Mouse (Mus musculus) MEL (cell line): ENCODE measurements at regions not wholly inside any gene's neighbourhood (a gene's known extent, or its start where the extent isn't known, plus 50 kb on each side); places are given as distances from the start of the nearest gene placed in this dataset.

ENCODE experiments used
- DNase-seq: peaks from one replicate; pipeline ENCODE4 v3.0.0; 2011; ENCODE audit warnings: low read depth, low spot score
- H3K27ac ChIP-seq: 2 replicates; pipeline ENCODE4 v1.5.1; 2012; ENCODE audit warnings: low read depth, mild to moderate bottlenecking, control low read depth, low read length, moderate library complexity; ENCODE audit not compliant: control insufficient read depth
- H3K27me3 ChIP-seq, 2 experiments: fragments of 150-350 bp in 1 of 2; sonication (generic) in 1 of 2; 2 replicates each; pipeline ENCODE4 v1.6.1; 2012; ENCODE audit warnings: low read length in 2 of 2, mild to moderate bottlenecking in 2 of 2, improper control_type of control experiment in 1 of 2, moderate library complexity in 1 of 2; ENCODE audit not compliant: insufficient read depth in 2 of 2, control insufficient read depth in 1 of 2
- H3K36me3 ChIP-seq, 2 experiments: 2 replicates each; pipeline ENCODE4 v1.6.1; 2012 to 2014; ENCODE audit warnings: low read length in 2 of 2, improper control_type of control experiment in 1 of 2, inconsistent platforms in 1 of 2, mild to moderate bottlenecking in 1 of 2; ENCODE audit not compliant: insufficient read depth in 2 of 2, control insufficient read depth in 1 of 2
- H3K4me1 ChIP-seq, 2 experiments: fragments of 150-350 bp in 1 of 2; sonication (generic) in 1 of 2; 2 replicates each; pipeline ENCODE4 v1.6.1; 2012; ENCODE audit warnings: low read length in 2 of 2, improper control_type of control experiment in 1 of 2, mild to moderate bottlenecking in 1 of 2; ENCODE audit not compliant: insufficient read depth in 2 of 2, control insufficient read depth in 1 of 2
- H3K4me3 ChIP-seq, 2 experiments: fragments of 150-350 bp in 1 of 2; sonication (generic) in 1 of 2; 2 replicates each; pipeline ENCODE4 v1.5.1; 2012; ENCODE audit warnings: low read depth in 2 of 2, low read length in 2 of 2, mild to moderate bottlenecking in 2 of 2, moderate library complexity in 2 of 2, control low read depth in 1 of 2, improper control_type of control experiment in 1 of 2; ENCODE audit not compliant: control insufficient read depth in 1 of 2, insufficient read depth in 1 of 2
- H3K79me2 ChIP-seq: 2 replicates; pipeline ENCODE4 v1.6.1; 2012; ENCODE audit warnings: mild to moderate bottlenecking, low read length, moderate library complexity; ENCODE audit not compliant: control insufficient read depth, poor library complexity, insufficient read depth
- H3K9ac ChIP-seq: 2 replicates; pipeline ENCODE4 v1.6.1; 2012; ENCODE audit warnings: low read depth, mild to moderate bottlenecking, control low read depth, low read length, moderate library complexity; ENCODE audit not compliant: control insufficient read depth, poor library complexity, severe bottlenecking
- H3K9me3 ChIP-seq: fragments of 150-350 bp; sonication (generic); replicated peaks from 2 replicates; pipeline ENCODE4 v1.6.1; 2012; ENCODE audit warnings: mild to moderate bottlenecking, low read length, improper control_type of control experiment, moderate library complexity; ENCODE audit not compliant: insufficient read depth
- BHLHE40 ChIP-seq: IDR thresholded peaks from 2 replicates; pipeline ENCODE4 v1.6.1; 2012; ENCODE audit warnings: low read depth, mild to moderate bottlenecking, inconsistent platforms, low read length, improper control_type of control experiment, borderline replicate concordance
- CHD1 ChIP-seq: IDR thresholded peaks from 2 replicates; pipeline ENCODE4 v1.6.1; 2012; ENCODE audit warnings: low read depth, mild to moderate bottlenecking, inconsistent platforms, low read length, improper control_type of control experiment
- CHD2 ChIP-seq: IDR thresholded peaks from 2 replicates; pipeline ENCODE4 v1.6.1; 2011; ENCODE audit warnings: low read length, improper control_type of control experiment
- CTCF ChIP-seq, 3 experiments: IDR thresholded peaks in 2 of 3; conservative IDR thresholded peaks in 1 of 3; 2 replicates each; pipeline ENCODE4 v1.5.1; 2011 to 2012; ENCODE audit warnings: low read length in 3 of 3, low read depth in 2 of 3, mild to moderate bottlenecking in 2 of 3, improper control_type of control experiment in 1 of 3, inconsistent platforms in 1 of 3, mixed read lengths in 1 of 3, moderate library complexity in 1 of 3; ENCODE audit not compliant: control insufficient read depth in 1 of 3, insufficient read depth in 1 of 3, poor library complexity in 1 of 3, severe bottlenecking in 1 of 3
- E2F4 ChIP-seq: IDR thresholded peaks from 2 replicates; pipeline ENCODE4 v1.6.1; 2011; ENCODE audit warnings: low read depth, low read length, improper control_type of control experiment, borderline replicate concordance
- EP300 ChIP-seq, 2 experiments: IDR thresholded peaks; 2 replicates each; pipeline ENCODE4 v1.6.1; 2011; ENCODE audit warnings: improper control_type of control experiment in 2 of 2, low read length in 2 of 2, low read depth in 1 of 2, mild to moderate bottlenecking in 1 of 2
- ETS1 ChIP-seq: IDR thresholded peaks from 2 replicates; pipeline ENCODE4 v1.6.1; 2012; ENCODE audit warnings: low read depth, mild to moderate bottlenecking, inconsistent platforms, low read length, improper control_type of control experiment, moderate library complexity
- GABPA ChIP-seq: IDR thresholded peaks from 2 replicates; pipeline ENCODE4 v1.6.1; 2012; ENCODE audit warnings: low read depth, mild to moderate bottlenecking, inconsistent platforms, low read length, improper control_type of control experiment, moderate library complexity
- GATA1 ChIP-seq: IDR thresholded peaks from 2 replicates; pipeline ENCODE4 v1.6.1; 2011; ENCODE audit warnings: low read depth, low read length, improper control_type of control experiment
- HCFC1 ChIP-seq: IDR thresholded peaks from 2 replicates; pipeline ENCODE4 v1.6.1; 2012; ENCODE audit warnings: low read depth, mild to moderate bottlenecking, inconsistent platforms, low read length, improper control_type of control experiment, moderate library complexity
- JUND ChIP-seq: IDR thresholded peaks from 2 replicates; pipeline ENCODE4 v1.6.1; 2011; ENCODE audit warnings: low read depth, mild to moderate bottlenecking, improper control_type of control experiment, low read length
- KAT2A ChIP-seq: conservative IDR thresholded peaks from 2 replicates; pipeline ENCODE4 v1.6.1; 2012; ENCODE audit warnings: low read depth, low read length, improper control_type of control experiment, inconsistent platforms
- MAZ ChIP-seq: IDR thresholded peaks from 2 replicates; pipeline ENCODE4 v1.6.1; 2012; ENCODE audit warnings: low read depth, mild to moderate bottlenecking, inconsistent platforms, low read length, improper control_type of control experiment
- MEF2A ChIP-seq: IDR thresholded peaks from 2 replicates; pipeline ENCODE4 v1.6.1; 2014; ENCODE audit warnings: low read depth, mild to moderate bottlenecking, inconsistent platforms, low read length, improper control_type of control experiment; ENCODE audit not compliant: poor library complexity, insufficient replicate concordance, severe bottlenecking; ENCODE audit errors: extremely low read depth
- MXI1 ChIP-seq: IDR thresholded peaks from 2 replicates; pipeline ENCODE4 v1.6.1; 2011; ENCODE audit warnings: mild to moderate bottlenecking, low read depth, low read length, improper control_type of control experiment
- MYB ChIP-seq: IDR thresholded peaks from 2 replicates; pipeline ENCODE4 v1.6.1; 2011; ENCODE audit warnings: mild to moderate bottlenecking, low read depth, low read length, improper control_type of control experiment
- MYC ChIP-seq: IDR thresholded peaks from 2 replicates; pipeline ENCODE4 v1.6.1; 2011; ENCODE audit warnings: low read depth, mild to moderate bottlenecking, low read length, improper control_type of control experiment, moderate library complexity
- NELFE ChIP-seq: IDR thresholded peaks from 2 replicates; pipeline ENCODE4 v1.6.1; 2011; ENCODE audit warnings: low read depth, low read length, improper control_type of control experiment
- POLR2A ChIP-seq, 2 experiments: IDR thresholded peaks; 2 replicates each; pipeline ENCODE4 v1.6.1; 2011 to 2012; ENCODE audit warnings: low read length in 2 of 2, mild to moderate bottlenecking in 2 of 2, control low read depth in 1 of 2, improper control_type of control experiment in 1 of 2, low read depth in 1 of 2, moderate library complexity in 1 of 2; ENCODE audit not compliant: control insufficient read depth in 1 of 2, insufficient read depth in 1 of 2, poor library complexity in 1 of 2
- POLR2AphosphoS5 ChIP-seq: IDR thresholded peaks from 2 replicates; pipeline ENCODE4 v1.6.1; 2012; ENCODE audit warnings: low read depth, borderline replicate concordance, mild to moderate bottlenecking, inconsistent platforms, low read length, moderate library complexity, mixed read lengths
- RAD21 ChIP-seq: IDR thresholded peaks from 2 replicates; pipeline ENCODE4 v1.6.1; 2011; ENCODE audit warnings: mild to moderate bottlenecking, low read depth, low read length, improper control_type of control experiment
- RCOR1 ChIP-seq: IDR thresholded peaks from 2 replicates; pipeline ENCODE4 v1.6.1; 2012; ENCODE audit warnings: low read depth, mild to moderate bottlenecking, inconsistent platforms, low read length, improper control_type of control experiment
- SIN3A ChIP-seq: IDR thresholded peaks from 2 replicates; pipeline ENCODE4 v1.6.1; 2012; ENCODE audit warnings: low read length, improper control_type of control experiment, inconsistent platforms
- TAL1 ChIP-seq: IDR thresholded peaks from 2 replicates; pipeline ENCODE4 v1.6.1; 2012; ENCODE audit warnings: mild to moderate bottlenecking, inconsistent platforms, low read length, moderate library complexity, mixed read lengths
- TBP ChIP-seq: IDR thresholded peaks from 2 replicates; pipeline ENCODE4 v1.8.0; 2011; ENCODE audit warnings: low read depth, low read length, improper control_type of control experiment
- TCF12 ChIP-seq: IDR thresholded peaks from 2 replicates; pipeline ENCODE4 v1.6.1; 2014; ENCODE audit warnings: low read depth, mild to moderate bottlenecking, inconsistent platforms, low read length, improper control_type of control experiment, moderate library complexity
- UBTF ChIP-seq: IDR thresholded peaks from 2 replicates; pipeline ENCODE4 v1.6.1; 2012; ENCODE audit warnings: low read depth, mild to moderate bottlenecking, inconsistent platforms, low read length, improper control_type of control experiment, moderate library complexity, borderline replicate concordance; ENCODE audit not compliant: insufficient read depth
- USF2 ChIP-seq, 2 experiments: IDR thresholded peaks; 2 replicates each; pipeline ENCODE4 v1.6.1; 2011 to 2012; ENCODE audit warnings: improper control_type of control experiment in 2 of 2, low read length in 2 of 2, borderline replicate concordance in 1 of 2, inconsistent platforms in 1 of 2, low read depth in 1 of 2, mild to moderate bottlenecking in 1 of 2; ENCODE audit not compliant: insufficient read depth in 1 of 2
- ZKSCAN1 ChIP-seq: IDR thresholded peaks from 2 replicates; pipeline ENCODE4 v1.6.1; 2012; ENCODE audit warnings: low read depth, mild to moderate bottlenecking, inconsistent platforms, low read length, improper control_type of control experiment, moderate library complexity
- ZMIZ1 ChIP-seq: IDR thresholded peaks from 2 replicates; pipeline ENCODE4 v1.6.1; 2012; ENCODE audit warnings: low read depth, mild to moderate bottlenecking, inconsistent platforms, low read length, improper control_type of control experiment, moderate library complexity
- ZNF384 ChIP-seq: IDR thresholded peaks from 2 replicates; pipeline ENCODE4 v1.6.1; 2012; ENCODE audit warnings: low read depth, mild to moderate bottlenecking, inconsistent platforms, low read length, improper control_type of control experiment

- H3K36me3 ChIP-seq: peaks cover 0 to 11% of the 10 kb centered on the region in 2 experiments; a peak in 2 of 4 replicates
These were observed 121.7 kb upstream of the Cmc1 start for GRCm38 (mm10) chr9:118271681-118272080.

GRCm38 (mm10) chr9:118272713-118273407 is 122.9 kb upstream of the Cmc1 start:
- Histone ChIP-seq H3K4me3 (peak overlapping the region; percentile 37 to 47), H3K4me1 (peaks cover 13 to 16% of the 10 kb centered on the region in 2 experiments), H3K27me3 (no peaks in the 10 kb centered on the region), H3K27ac (0 out of 2 replicates have a peak overlapping the region, but pooled peaks have one; percentile 18), H3K36me3 (peaks cover 0 to 11% of the 10 kb centered on the region in 2 experiments; a peak in 2 of 4 replicates), H3K79me2 (no peaks in the 10 kb centered on the region), H3K9me3 (no peaks in the 10 kb centered on the region), H3K9ac (peak overlapping the region; percentile 28; the same call in 1 of the 2 replicates)
- DNase-seq: peak; percentile 61
- no peak for TF ChIP-seq BHLHE40
- peak; percentile 77 for TF ChIP-seq SIN3A
- TF ChIP-seq TAL1: no peak
- no peak for TF ChIP-seq MYC
- no peak for TF ChIP-seq MYB
- peak; percentile 59 for TF ChIP-seq TBP
- no peak for TF ChIP-seq KAT2A
- no peak for TF ChIP-seq UBTF
- TF ChIP-seq MEF2A: no peak
- TF ChIP-seq JUND: no peak
- TF ChIP-seq ETS1: peak; percentile 75
- no peak for TF ChIP-seq MXI1
- peak; percentile 76 for TF ChIP-seq GATA1
- TF ChIP-seq CTCF (IDR thresholded peaks at IDR 0.05 in 2 of 3, conservative IDR thresholded peaks at IDR 0.05 in 1 of 3; ENCODE audit: control insufficient read depth in 1 of 3, insufficient read depth in 1 of 3, low read depth in 2 of 3, low read length in 3 of 3, poor library complexity in 1 of 3, severe bottlenecking in 1 of 3): no peak
- no peak for TF ChIP-seq USF2 (IDR thresholded peaks at IDR 0.05; ENCODE audit: borderline replicate concordance in 1 of 2, insufficient read depth in 1 of 2, low read depth in 1 of 2, low read length in 2 of 2)
- no peak for TF ChIP-seq GABPA
- no peak for TF ChIP-seq E2F4
- TF ChIP-seq CHD1: no peak
- no peak for TF ChIP-seq CHD2
- TF ChIP-seq RAD21: no peak
- no peak for TF ChIP-seq POLR2AphosphoS5
- peak; percentile 95 for TF ChIP-seq ZNF384
- peak; percentile 46; the same call in 1 of the 2 replicates for TF ChIP-seq TCF12
- 0 out of 2 replicates have a peak, but pooled peaks have one; percentile 45 for TF ChIP-seq MAZ
- TF ChIP-seq RCOR1: peak; percentile 83; the same call in 1 of the 2 replicates
- TF ChIP-seq NELFE: no peak
- TF ChIP-seq ZMIZ1: no peak

More at GRCm38 (mm10) chr9:118271681-118272080, 121.7 kb upstream of the Cmc1 start:
- TF ChIP-seq TAL1: no peak
- TF ChIP-seq ZKSCAN1: no peak
- no peak for TF ChIP-seq E2F4
- no peak; a peak in 1 of 4 replicates for TF ChIP-seq EP300 (IDR thresholded peaks at IDR 0.05; ENCODE audit: low read depth in 1 of 2, low read length in 2 of 2)
- TF ChIP-seq POLR2A (IDR thresholded peaks at IDR 0.05; ENCODE audit: control insufficient read depth in 1 of 2, insufficient read depth in 1 of 2, low read depth in 1 of 2, low read length in 2 of 2, poor library complexity in 1 of 2): no peak
- TF ChIP-seq HCFC1: no peak
- TF ChIP-seq MEF2A: no peak
- DNase-seq: peak; percentile 52
- Histone ChIP-seq H3K4me1 (peaks cover 13 to 16% of the 10 kb centered on the region in 2 experiments), H3K9ac (no peak overlapping the region; the same call in 1 of the 2 replicates), H3K27ac (no peak overlapping the region), H3K79me2 (no peaks in the 10 kb centered on the region), H3K9me3 (no peaks in the 10 kb centered on the region), H3K4me3 (no peak overlapping the region), H3K27me3 (no peaks in the 10 kb centered on the region)
